Mouse (Mus musculus) testis, adult 2 months (tissue): ENCODE measurements around the gene Rassf7.

ENCODE experiments used
- CTCF ChIP-seq: fragments of 200-500 bp; IDR thresholded peaks from 2 replicates; pipeline ENCODE4 v1.5.1; 2012; ENCODE audit warnings: low read depth, mild to moderate bottlenecking, inconsistent platforms, low read length, moderate library complexity; ENCODE audit not compliant: control insufficient read depth, insufficient read depth, insufficient replicate concordance
- POLR2A ChIP-seq: fragments of 200-500 bp; IDR thresholded peaks from 2 replicates; pipeline ENCODE4 v1.6.1; 2012; ENCODE audit warnings: low read depth, mild to moderate bottlenecking, inconsistent platforms, low read length, moderate library complexity; ENCODE audit not compliant: control insufficient read depth

DNA sequence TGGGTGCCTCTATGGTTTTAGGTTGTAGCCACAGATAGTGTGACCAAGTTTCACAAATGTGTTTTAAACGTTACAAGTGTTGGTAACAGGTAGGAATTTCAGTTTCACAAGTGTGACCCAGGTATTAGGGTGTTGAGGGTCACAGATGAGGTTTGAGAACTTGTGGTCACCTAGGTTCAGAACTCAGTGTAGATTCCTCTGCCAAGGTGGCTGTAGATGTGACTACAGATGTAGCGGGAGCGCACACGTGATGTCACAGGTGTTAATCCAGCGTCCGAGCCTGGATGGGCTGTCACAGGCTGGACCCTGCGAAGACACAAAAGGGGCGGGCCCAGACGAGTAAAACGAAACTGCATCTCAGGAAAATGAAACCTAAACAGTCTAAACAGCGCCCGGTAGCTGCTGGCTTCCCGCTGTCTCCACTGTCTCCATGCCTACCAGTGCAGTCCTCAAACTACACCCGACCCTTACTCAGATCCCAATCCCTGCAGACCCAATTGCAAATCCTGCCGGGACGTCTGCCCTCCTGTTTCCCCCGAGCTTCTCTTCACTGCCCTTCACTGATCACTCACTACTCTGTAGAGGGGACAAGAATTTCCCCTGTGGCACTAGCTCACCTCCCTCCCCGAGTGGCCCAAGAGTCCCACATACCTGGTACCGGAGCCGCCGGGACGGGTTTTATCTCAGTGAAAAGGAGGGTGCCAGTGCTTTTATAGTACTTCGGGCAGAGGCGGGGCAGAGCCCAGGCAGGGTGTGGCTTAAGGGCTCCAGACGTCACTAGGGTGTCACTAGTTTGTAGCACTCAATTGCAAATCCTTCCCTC is 50.3 kb downstream of the Rassf7 start, which contains the start of gene Irf7:
- TF ChIP-seq POLR2A (peak; percentile 56; the same call in 1 of the 2 replicates), CTCF (no peak)
